Mouse (Mus musculus) mesoderm, embryonic 11.5 days (tissue): ENCODE data around the gene Pex19.

Experiments used
- DNase-seq: peaks from one replicate; pipeline ENCODE4 v3.0.0-alpha.2; 2012; ENCODE audit warnings: low read depth, low spot score

Pex19 gene

GRCm38 (mm10) chr1:172133535-172133934 lies 7.0 kb downstream of the Pex19 start:
- DNase-seq, result no peak

DNA sequence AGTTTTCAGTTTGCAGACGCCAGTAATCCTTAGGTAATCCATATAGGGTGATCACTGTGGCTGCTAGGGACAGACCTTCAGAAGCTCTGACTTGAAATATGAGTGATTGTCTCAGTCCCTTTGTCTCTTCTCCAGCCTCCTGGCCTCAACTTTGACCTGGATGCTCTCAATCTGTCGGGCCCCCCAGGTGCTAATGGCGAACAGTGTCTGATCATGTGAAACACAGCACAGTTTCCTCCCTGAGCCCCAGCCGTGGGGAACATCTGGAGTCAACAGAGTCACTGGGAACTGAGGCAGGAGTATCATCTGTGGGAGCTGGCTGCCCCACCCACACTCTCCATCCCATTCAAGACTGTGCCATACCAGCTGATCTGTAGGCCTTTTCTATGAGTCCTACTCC lies 7.5 kb downstream of the Pex19 start:
- no peak for DNase-seq

DNA sequence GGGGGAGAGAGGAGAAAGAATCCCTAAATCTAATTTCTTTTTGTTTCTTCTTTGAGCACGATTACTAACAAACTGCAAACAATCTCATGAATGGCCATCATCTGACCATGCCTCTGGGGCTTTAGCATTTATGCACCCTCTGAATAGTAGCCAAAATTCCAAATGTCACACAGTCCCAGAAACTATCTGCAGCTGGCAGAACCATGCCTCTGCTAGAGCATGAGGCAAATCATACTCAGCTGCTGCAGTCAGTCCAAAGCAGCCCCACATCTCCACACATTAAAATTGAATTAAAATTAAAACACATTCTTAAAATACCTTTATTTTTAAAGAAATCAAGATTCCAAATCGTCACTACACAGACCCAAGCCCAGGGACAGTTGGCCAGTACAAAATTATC lies 13.6 kb downstream of the Pex19 start:
- no peak for DNase-seq

DNA sequence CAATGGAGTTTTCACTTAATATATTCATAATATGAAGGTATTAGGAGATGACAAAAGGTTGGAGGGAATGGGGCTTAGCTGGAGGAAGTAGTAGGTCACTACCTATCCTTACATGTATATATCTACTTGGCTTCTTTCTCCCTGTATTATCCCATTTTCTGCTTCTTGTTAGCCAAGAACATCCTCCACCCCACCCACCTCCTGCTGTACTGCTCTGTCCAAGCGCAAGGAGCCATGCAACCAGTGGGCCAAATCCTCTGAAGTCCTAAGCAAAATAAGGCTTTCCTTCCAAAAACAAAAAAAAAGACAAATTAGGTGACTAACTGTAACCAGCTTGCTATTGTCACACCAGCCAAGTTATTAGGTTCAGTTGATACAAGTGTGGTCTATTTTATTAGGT lies 14.3 kb downstream of the Pex19 start:
- DNase-seq, result no peak

- no peak for DNase-seq
Measured at GRCm38 (mm10) chr1:172141529-172141928, 15.0 kb downstream of the Pex19 start.

- peak; percentile 63 for DNase-seq
Measured at GRCm38 (mm10) chr1:172143570-172143969, 17.0 kb downstream of the Pex19 start.

DNA sequence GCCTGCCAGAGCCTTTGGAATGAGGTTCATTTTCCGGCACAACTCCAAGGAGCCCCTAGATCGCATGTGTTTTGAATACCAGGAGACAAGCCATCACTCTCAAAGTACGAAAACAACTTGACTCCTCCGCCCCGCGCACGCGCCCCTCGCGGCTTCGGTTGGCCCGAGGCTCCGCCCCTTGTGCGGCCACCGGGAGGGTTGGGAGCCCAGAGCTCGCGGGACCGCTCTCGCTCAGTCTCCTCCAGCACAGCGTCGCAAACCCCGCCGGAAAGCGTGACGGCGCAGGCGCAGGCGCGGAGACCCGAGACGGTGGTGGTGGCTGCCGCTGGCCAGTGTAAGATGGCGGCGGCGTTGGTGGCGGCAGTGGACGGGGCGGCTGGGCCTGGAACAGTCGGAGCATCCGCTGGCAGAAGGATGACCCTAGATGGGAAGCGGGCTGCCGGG lies 21.3 kb downstream of the Pex19 start, which contains the start of gene Dcaf8:
Gene Dcaf8, plus strand, starts transcription at position 250 of the 444 bp plus-strand sequence.
- DNase-seq, result peak; percentile 98

DNA sequence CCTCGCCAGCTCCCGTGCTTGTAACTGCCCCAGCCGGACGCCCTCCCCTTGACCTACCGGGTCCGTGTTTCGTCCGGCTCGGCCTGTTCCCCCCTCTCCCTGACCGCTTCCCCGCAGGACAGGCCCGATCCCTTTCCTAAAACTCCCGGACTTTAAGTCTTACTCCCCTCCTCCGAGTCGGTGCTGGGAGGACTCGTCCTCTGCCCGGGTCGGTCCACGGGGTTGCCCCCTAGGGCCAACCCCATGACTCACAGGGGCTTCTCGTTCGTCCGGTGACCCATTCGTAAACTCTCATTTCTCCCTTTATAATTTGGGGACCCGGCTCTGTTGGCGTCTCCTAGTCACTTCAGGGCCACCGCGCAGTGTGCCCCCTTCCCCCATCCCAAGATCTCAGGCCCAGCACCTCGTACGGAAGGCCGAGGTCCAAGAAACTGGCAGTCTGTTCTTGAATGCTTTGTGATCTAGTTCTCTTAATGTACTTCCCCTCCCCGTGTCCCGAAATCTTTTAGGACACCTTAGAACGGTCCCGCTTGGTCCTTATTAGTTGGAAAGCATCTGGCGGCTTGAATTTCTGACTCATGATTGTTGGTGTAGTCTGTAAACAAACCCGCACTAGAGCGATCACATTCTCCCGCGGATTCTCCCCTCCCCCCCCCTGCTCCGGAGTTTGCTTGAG lies 21.9 kb downstream of the Pex19 start:
- DNase-seq, result peak; percentile 70

GRCm38 (mm10) chr1:172148955-172149815 lies 22.6 kb downstream of the Pex19 start:
- no peak for DNase-seq

- DNase-seq, result no peak
Measured at GRCm38 (mm10) chr1:172154536-172154935, 28.0 kb downstream of the Pex19 start.

- no peak for DNase-seq
Measured at GRCm38 (mm10) chr1:172155518-172155917, 29.0 kb downstream of the Pex19 start.

- DNase-seq, result no peak
Measured at GRCm38 (mm10) chr1:172159970-172160369, 33.4 kb downstream of the Pex19 start.

DNA sequence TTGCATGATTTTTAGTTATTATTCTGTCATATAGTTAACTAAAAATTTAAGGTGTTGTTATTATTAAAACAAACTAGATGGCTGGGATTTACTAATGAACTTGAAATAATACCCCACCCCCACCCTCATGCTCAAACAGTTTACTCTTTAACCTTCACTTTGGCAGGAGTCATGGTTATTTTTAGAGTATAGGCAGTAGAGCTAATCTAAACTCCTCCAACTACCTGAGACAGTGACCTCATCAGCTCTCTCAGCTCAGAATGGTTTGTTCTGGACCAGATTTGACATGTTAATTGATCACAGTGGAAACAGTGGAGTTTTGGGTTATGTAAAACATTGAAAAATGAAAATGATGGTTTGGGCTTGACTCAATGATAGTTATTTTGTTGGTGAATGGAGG lies 34.0 kb downstream of the Pex19 start:
- DNase-seq, result no peak

- no peak for DNase-seq
Measured at GRCm38 (mm10) chr1:172162009-172162408, 35.5 kb downstream of the Pex19 start.

GRCm38 (mm10) chr1:172162959-172163358 lies 36.4 kb downstream of the Pex19 start:
- no peak for DNase-seq

GRCm38 (mm10) chr1:172167911-172168310 lies 41.4 kb downstream of the Pex19 start:
- no peak for DNase-seq

DNA sequence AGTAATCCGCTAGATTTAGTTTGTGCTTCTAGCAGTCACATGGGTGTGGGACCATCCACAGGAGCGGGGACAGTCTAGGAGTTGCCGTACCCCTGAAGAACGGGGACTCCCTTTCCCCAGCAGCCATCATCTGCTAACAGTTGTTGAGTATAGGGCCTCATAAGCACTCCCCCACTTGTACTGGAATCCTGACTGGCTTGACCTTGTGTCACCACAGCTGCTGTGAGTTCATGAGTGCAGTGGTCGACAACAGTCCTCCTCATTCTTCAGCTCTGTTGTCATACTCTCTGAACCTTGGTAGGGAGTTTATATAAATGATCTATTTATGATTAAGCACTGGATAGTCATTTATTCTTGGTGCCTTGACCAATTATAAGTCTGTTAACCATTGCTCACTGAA lies 43.3 kb downstream of the Pex19 start:
- no peak for DNase-seq

GRCm38 (mm10) chr1:172172381-172172780 lies 45.8 kb downstream of the Pex19 start:
- DNase-seq, result no peak

- no peak for DNase-seq
Measured at GRCm38 (mm10) chr1:172173181-172173580, 46.6 kb downstream of the Pex19 start.

DNA sequence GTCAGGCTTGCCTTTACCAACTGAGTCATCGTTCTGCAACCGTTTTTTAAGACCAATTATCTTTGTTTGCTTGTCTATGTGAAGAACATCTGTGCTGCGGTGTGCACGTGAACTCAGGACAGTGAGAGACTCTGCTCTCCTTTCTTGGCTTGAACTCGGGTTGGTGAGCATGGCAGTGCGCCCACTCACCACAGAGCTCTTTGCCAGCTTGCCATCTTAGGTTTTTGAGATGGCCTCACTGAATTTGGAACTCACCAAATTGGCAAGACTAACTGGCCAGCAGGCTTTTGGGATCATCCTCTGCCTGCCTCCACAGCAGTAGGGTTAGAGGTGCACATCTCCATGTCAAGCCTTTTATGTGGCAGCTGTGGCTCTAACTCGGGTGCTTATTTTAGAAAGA lies 51.2 kb downstream of the Pex19 start:
- no peak for DNase-seq

- DNase-seq, result no peak
Measured at GRCm38 (mm10) chr1:172179102-172179501, 52.5 kb downstream of the Pex19 start.

DNA sequence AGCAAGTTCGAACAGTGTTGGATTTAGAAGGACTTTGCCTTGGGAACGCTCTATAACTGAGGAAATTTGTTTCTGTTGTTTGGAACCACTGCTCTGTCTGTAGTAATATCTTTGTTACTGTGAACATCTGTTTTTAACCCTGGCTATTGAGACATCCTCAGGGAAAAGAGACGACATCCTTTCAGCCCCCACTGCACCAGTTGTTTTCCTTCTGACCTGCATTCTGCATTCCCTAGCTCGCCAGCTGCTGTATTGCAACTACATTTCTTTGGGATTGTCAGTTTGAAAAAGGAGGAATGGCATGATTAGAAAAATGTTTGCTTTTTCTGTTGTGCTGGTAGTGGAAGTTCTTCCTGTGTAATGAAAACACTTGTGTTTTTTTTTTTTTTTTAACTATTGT lies 54.3 kb downstream of the Pex19 start:
- no peak for DNase-seq

DNA sequence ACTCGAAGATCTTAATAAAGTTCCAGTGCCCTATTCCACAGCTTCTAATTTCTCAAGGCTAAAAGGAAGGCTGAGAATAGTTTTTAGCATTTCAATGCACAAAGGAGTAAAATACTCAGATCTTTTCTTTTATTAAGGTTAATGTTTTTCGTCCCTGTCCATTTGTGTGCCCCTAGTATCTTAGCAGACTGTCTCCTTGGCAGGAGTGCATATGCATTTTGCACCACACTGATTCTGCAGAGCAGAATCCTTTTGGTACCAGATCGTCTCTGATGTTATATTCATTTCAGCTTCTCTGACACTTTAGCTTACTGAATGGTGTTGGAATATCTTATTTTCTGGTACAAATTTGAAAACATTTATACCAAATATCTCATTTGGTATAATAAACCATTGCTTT lies 55.2 kb downstream of the Pex19 start:
- no peak for DNase-seq
